Mouse (Mus musculus) CD8-positive naive resting alpha-beta T cell, adult 2 months (primary cell): ENCODE measurements around the gene Tmem190.
A peak's percentile ranks its signal among the peaks of the same experiment; 100 is the strongest.
"Not testable (repeated sequence)": the region's sequence is repeated elsewhere in the genome, so short reads cannot be mapped to it uniquely, and the experiment has no call there.

Source experiments
- DNase-seq, 2 experiments: peaks; one replicate each; pipeline ENCODE4 v3.0.0; 2022; ENCODE audit warnings: low read depth in 2 of 2, low spot score in 2 of 2

Gene Tmem190

DNA sequence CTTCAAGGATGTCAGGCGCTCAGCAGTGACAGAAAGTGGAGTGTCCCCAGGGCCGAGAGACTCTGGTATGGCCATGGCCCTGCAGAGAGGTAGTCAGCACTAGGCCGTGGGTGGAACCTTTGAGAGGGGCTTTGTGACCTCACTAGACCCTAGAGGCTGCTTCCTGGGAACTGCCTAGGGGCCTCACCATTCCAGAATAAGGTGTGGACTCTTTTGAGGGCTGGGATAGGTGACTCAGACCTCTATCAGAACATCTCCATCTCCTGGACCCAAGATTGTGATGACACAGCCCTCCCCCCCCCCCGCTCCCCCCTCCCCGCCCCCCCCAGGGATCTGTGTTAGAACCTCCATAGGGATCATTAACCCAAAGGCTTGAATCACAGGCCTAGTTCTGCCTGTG, 11.5 kb upstream of the Tmem190 start, which contains the start of gene Fam71e2:
Fam71e2 (minus strand) TSS at position 101 of the 400 bp plus-strand sequence.
- DNase-seq: no peak

DNA sequence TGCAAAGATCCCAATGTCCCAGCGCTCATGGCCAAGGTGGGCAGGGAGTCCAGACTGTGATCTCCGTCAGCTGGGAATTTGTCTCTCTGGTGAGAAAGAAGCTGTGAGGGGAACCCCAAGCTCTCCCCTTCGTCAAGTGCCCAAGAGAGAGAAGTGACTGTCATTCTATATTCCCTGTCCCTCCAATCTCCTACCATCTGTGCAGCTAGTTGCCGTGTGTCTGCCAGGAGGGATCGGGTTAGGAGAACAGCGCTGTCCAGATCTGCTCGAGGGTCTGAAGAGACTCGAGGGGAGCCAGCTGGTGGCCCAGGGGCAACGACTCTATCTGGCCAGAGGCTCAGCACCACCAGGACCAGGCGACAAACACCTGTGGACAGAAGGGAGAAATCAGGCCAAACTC, 6.6 kb upstream of the Tmem190 start:
- DNase-seq: no peak

DNA sequence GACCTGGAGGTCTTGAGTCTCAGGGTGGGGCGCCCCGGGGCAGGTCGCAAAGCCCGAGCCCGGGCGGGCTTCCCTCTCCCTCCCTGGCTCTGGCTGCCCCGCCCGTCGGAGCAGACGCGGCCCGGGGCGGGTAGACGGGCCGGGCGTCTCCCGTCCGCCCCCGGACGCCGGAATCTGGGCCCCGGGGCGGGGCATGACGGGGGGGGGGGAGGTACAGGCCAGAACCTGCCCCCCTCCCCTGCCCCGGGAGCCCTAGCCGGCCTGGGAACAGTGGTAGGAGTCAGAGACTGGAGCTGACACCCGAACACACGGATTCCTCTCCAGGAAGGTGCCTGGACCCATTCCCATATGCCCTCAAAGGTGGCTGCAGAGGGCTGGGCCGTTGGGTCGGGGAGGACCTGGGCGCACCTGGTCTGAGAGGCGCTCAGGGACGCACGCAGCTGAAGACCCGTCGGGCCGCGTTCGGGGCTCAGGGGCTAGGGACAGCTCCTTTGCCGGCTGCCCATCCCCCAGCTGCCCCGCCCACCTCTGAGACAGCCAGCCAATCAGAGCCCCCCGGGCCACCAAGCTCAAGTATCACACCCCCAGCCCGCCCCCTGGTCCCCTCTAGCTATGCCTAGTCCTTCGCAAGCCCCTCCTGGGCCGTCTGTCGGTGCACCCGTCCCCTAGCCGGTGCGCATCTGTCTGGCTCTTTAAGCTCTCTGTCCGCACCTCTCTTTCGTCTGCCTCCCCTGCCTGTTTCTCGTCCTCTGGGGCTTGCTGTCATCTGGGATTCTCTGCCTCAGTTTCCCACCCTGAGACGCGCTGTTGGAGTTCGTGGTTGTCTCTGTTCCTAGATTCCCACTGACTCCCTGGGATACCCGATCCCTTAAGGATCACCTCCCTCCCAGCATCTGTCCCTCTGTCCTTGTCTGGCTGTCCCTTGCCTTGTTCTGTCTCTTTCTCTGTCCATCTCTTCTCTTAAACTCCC, 5.6 kb upstream of the Tmem190 start:
- no peak for DNase-seq

DNA sequence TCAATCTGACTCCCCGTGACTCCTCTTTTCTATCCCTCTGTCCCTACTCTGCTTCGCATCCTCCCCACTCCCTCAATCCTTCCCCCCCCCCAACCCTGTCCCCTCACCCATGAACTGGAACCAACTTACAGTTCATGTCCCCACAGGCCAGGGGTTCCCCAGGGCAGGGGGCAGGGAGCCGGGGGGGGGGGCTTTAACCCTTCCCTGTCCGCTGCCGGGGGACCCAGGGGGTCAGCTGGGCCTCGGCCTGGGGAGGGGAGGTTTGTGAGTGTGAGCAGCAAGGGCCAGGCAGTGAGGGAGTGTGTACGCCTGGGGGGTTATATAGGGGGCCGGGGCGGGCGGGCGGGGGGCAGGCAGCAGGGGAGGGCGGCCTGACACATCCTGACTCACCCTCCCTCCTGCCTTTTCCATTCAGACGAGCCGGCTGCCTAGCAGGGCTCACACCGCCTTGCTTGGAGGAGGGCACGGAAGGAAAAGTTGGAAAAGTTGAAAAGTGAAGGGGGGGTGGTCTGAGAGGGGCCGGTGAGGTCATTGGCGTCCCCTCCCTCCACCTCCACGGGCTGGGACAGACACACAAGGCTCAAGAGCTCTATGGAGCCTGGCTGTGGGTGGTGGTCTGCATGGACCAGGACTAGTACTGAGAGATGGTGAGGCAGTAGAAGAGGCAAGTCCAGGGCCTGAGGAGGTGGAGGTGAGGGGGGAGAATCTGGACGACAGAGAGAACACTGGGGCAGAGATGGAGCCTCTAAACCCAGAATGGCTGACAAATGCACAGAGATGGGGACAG, 4.7 kb upstream of the Tmem190 start:
- DNase-seq: no peak

DNA sequence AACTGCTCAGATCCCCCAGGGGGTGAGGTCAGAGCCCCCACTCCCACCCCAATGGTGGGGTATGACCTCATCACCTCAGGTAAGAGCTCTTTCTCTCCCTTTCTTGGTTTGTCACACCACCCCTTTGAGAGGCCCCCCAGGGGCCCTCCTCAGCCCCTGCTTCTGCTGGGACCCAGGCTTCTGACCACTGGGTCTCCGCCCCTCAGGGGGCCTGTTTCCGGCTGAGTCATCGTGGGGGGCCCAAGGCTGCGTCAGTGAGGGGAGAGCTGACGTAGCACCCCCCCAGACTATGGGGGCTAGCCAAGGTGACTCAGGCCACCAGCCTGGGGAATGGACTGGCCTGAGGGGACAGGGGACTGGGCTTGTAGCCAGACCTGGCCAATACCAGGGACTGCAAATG, 2.8 kb upstream of the Tmem190 start:
- DNase-seq: no peak

DNA sequence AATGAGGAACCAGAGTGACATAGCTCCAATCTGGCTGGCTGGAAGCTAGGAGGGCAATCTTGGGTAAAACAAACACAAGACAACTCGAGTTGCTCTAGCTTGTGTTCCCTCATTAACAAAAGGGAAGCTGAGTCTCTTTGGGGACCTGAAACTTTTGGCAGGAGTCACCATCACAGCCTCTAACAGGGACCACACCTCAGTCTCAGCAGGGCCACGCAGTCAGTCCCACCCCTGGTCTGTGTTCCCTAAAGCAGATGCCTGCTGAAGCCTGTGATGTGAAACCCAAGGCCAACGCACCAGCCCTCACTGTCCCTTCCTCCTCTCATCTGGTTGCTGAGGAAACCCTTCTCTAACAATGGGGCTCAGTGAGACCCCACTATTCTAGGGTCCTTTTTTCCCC, 607 bp upstream of the Tmem190 start:
- no peak for DNase-seq

DNA sequence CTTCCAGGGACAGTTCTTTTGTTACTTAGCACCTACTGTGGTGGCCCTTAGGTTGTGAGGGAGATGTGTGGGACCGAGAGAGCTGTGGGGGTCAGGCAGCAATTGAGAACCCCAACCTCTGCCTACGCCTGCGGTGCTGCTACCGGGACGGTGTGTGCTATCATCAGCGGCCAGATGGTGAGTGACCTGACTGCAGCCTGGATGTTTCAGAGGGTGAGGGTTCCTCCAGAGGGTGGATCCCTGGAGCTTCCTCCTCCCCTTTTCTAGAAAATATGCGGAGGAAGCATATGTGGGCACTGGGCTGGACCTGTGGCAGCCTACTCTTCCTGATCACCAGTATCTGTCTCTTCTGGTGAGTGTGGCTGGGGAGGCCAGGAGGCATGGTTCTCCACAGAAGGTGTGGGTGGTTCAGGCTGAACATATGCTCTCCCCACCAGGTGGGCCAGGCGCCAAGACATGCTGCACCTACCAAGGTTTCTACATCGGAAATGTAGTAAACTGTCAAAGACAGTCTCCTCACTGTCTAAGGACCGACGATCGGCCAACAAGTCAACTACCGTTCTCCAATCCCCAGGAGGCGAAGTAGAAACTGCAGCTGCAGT, 1.0 kb downstream of the Tmem190 start:
- DNase-seq: no peak

DNA sequence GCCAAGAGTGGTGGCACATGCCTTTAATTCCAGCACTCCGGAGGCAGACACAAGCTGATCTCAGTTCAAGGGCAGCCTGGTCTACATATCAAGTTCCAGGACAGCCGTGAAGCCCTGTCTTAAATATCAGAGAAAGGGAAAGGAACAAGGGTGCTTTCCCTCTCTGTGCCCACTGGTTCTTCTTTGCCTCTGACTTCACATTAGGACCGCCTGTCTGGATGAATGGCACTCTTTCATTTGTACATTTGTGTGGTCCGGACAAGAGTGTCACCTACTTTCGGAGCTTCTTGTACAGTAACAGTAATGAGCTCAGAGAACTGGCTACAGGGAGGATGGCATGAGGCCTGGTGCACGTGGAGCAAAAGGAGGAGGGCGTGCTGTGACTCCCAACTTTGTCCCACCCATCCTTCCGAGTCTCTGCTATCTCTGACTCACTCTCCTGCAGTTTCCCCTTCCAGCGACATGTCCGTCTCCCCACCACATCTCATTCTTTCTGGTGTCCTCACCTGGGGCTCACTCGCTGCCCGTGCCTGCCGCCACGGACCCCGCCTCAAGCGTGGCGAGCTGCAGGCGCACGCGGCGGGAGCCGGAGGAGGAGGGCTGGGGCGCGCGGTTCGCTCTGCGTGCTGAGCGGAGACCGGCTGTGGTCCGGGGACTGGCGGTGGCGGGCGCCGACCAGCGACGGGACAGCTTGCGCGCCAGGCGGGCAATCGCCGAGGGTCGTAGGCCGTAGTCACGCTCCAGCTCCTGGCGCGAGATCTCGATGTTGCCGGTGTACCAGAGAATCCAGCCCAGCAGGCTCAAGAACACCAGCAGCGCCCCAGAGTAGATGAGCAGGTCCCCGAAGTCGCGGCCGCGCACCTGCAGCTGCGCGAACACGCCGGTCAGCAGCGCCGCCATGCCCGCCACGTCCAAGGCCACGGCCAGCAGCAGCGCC, 6.0 kb downstream of the Tmem190 start:
- DNase-seq: peak; percentile 18 to 22

DNA sequence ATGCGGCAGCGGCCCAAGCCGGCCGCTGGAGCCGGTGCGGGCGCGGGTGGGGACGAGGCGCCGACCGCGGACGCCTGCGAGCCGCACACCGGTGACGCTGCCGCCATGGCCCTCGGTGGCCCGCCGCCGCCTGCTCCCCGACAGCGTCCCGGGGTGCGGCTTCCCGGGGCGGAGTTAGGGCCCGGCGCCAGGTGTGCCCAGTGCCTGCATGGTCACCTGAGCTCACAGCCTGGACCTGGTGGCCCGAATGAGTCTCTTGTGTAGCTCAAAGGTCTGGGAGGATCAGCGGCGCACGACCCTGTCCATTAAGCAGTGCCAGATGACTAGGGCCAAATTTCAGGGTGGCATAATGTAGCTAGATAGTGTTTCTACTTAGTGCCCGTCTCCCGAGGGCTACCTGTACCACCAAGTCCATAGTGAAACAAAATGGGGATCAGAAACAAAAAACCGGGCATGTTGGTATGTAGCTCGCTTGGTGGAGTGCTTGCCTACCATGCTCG, 6.7 kb downstream of the Tmem190 start, which contains the start of gene Tmem238:
Tmem238 (minus strand) TSS at position 221 of the 500 bp plus-strand sequence.
- peak in 1 of 2 experiments; percentile 3 for DNase-seq

DNA sequence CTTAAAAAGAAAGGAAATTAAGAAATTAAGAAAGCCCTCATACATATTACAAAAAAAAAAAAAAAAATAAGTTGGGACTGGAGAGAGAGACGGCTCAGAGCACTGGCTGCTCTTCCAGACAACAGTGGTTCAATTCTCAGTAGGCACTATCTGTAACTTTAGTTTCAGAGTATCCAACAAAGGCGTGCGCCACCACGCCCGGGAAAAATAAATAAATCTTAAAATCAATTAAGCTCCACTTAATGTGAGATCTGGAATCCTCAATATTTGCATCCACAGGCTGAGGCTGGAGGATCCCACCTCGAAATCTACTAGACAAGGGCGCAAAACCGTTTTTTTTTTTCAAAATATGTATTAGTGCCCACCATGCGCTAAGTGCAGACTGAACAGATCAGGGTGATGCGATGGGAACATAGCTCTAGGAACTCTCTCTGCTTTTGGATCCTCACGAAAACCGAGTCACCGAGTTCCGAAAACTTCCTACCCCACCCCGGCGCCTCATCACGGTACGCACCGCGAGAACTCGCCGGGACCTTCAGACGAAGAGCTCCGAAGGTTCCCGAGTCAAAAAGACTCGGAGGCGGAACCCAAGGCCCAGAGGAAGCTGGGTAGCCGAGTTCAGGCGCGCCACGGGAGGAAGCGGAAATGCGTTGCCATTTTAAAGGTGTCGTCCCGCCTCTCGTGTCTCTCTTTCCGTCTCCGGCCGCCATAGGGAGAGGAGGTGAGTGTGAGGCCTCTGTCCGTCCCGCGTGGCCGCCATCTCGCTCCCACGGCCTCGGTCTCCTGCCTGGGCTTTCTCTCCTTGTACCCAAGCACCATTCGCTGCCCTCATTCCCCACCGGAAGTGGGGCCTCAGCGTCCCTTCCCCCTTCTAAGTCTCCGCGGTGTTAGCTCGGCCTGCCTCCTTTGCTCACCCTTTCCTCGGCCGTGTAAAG, 9.8 kb downstream of the Tmem190 start, which contains the start of gene Rpl28:
Rpl28 (plus strand) TSS at position 597 of the 935 bp plus-strand sequence.
- DNase-seq: peak; percentile 91 to 92

DNA sequence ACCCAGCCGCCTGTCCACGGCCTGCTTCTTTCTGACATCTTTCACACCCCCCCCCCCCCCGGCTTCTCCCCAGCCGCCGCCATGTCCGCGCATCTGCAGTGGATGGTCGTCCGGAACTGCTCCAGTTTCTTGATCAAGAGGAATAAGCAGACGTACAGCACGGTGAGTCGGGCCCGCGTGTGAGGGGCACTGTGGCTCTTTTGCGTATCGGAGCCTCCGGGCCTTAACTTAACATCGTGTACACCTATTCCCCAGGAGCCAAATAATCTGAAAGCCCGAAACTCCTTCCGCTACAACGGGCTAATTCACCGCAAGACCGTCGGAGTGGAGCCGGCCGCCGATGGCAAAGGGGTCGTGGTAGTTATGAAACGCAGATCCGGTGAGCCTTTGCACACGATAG, 10.5 kb downstream of the Tmem190 start:
- DNase-seq: not testable (repeated sequence)

DNA sequence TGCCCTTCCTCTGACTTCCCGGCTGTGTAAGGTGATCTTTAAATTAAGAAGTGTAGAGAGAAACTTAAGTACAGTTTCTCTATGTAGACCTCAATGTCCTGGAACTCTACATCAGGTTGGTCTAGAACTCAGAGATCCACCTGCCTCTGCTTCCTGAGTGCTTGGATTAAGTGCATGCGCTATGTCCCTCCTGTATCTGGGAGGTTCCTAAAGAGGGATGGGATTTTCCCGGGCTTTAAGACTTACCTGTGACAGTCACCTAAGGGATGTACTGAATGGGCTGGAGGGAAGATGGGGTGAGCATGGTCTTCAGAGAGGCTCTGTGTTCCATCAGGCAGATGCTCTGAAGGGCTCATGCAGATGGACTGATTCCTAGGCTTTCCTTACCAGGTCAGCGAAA, 10.9 kb downstream of the Tmem190 start:
- DNase-seq: no peak

DNA sequence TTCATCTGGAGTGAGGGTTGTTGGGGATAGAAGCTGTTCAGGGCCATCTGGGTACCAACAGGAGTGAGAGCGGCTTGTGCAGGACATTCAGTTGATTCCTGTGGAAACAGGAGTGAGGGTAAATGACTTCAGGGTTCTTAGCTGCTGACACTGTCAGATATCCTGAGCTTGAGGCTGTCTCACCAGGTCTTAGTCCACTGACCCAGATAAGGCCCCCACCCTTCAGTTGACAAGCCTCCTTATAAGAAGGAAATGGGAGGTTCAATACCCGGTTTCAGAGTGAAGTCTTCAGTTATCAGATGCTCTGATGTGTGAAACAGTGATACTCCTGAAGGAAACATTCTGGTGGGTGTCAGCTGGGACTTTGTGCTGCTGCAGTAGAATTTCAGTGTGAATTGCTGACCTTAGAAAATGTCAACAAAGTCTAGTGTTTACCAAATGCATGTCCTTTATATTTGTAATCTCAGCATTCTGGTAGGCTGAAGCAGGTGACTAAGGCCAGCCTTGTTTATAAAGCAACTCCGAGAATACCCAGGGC, 12.0 kb downstream of the Tmem190 start:
- no peak for DNase-seq

DNA sequence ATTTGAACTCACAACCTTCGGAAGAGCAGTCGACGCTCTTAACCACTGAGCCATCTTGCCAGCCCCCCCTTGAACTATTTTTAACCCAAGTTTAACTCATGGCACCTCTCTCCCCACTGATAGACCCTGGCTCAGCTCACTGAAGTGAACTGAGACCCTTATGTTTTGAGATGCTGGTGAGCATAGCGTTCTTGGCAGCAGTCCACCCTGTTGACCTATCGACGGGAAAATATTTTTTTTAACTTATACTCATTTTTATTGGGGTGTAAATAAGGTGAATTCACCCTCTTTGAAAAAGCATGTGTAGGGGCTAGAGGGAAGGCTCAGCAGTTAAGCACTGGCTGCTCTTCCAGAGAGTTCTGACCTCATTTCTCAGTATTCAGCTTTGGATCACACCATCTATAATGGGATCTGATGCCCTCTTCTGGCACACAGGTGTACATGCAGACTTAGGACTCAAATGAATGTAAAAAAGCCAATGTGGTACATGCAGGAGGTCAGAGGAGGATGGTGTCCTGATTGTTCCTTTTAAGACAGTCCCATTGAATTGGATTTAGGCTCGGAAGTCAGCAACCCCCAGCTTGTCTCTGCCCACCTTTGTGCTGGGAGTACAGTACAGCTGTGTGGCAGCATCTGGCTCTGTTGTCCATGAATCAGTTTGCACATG, 13.2 kb downstream of the Tmem190 start:
- peak in 1 of 2 experiments; percentile 41 for DNase-seq

DNA sequence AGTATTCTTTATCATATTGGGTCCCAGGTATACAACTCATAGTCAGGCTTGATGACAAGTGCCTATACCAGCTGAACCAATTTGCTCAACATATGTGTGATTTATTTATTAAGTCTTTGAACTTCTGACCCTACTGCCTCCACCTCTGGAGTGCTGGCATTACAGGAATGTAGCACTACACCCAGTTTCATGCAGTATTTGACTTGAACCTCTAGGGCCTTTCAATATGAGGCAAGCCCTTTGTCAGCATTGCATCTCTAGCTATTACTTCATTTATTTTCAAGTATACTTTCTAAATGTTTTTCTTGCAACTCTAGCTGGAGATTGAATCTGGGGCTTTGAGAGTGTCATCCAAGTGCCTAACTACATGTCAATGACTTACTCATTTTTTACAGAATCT, 19.5 kb downstream of the Tmem190 start:
- DNase-seq: no peak

DNA sequence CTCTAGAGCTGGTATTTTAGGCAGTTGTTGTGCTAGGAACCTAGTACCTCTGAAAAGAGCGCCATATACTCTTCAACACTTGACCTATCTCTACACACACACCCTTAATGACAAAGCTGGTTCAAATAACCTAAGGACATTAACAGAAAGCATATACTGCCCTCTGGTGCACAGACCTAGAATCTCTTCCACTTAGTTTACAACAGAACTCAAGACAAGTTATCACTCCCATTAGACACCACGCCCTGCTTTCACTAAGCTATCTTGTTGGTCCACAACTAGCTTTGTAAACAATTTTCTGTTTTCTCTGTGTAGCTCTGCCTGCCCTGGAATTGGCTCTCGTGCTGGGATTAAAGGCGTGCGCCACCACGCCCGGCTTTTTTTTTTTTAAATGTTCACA, 24.0 kb downstream of the Tmem190 start:
- peak in 1 of 2 experiments; percentile 41 for DNase-seq

DNA sequence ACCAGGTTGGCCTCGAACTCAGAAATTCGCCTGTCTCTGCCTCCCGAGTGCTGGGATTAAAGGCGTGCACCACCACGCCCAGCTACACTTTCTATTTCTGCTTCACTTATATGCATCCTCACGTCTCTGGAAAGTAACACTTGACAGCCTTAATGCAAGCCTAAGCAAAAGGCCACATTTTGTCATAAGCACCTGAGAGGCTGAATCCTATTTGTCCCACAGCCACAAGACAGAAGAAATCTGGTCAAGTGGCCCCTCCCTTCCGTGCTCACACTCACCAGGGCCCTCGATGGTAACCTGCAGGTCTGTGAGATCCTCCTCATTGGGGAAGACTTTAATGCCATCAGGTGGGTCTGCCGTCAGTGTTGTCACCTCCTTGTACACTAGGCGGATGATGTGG, 28.4 kb downstream of the Tmem190 start:
- DNase-seq: not testable (repeated sequence)

DNA sequence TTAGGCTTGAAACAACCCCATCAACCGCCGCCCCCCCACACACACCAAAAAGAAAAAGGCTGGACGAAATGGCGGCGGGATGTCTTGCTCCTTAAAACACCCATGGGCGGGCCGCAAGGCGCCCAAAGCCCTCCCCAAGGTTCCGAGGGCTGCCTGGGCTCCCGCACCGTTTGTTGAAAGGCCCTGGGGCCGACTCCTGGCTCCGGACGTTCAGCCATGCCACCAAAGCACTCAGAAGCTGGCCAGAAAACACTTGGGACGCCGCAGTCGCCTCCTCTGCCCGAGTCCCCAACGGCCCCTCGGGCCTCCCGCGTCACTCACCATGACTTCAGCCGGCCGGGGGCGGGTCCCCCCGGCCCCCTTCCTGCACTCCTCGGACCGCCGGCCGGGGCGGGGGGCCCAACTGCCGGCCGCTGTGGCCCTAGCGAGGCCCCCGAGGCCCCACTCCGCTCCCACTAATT, 29.1 kb downstream of the Tmem190 start:
- peak in 1 of 2 experiments; percentile 33 for DNase-seq
